Mouse (Mus musculus) thymus, adult 2 months (tissue): ENCODE measurements around the gene Rbms3. TPM values are rescaled to one million over a fixed set of nuclear protein-coding genes. Genes with fewer than 3 reads are reported as not detected.

Experiments
- DNase-seq: peaks from one replicate; pipeline ENCODE4 v3.0.0; 2021
- H3K27ac ChIP-seq: fragments of 200-500 bp; 2 replicates; pipeline ENCODE4 v1.5.1; 2012; ENCODE audit warnings: low read length, control low read depth; ENCODE audit not compliant: control insufficient read depth, insufficient read depth
- H3K27me3 ChIP-seq: fragments of 200-500 bp; 2 replicates; pipeline ENCODE4 v1.6.1; 2012; ENCODE audit warnings: mild to moderate bottlenecking, low read length, moderate library complexity, mixed read lengths; ENCODE audit not compliant: control insufficient read depth, insufficient read depth
- H3K36me3 ChIP-seq: fragments of 200-500 bp; 2 replicates; pipeline ENCODE4 v1.6.1; 2012; ENCODE audit warnings: mild to moderate bottlenecking, low read length, moderate library complexity; ENCODE audit not compliant: control insufficient read depth, insufficient read depth
- H3K4me1 ChIP-seq: fragments of 200-500 bp; replicated peaks from 2 replicates; pipeline ENCODE4 v1.6.1; 2012; ENCODE audit warnings: low read length; ENCODE audit not compliant: control insufficient read depth, insufficient read depth
- H3K4me3 ChIP-seq: fragments of 200-500 bp; 2 replicates; pipeline ENCODE4 v1.5.1; 2012; ENCODE audit warnings: mild to moderate bottlenecking, low read length, control low read depth, moderate library complexity; ENCODE audit not compliant: control insufficient read depth, insufficient read depth
- CTCF ChIP-seq: fragments of 200-500 bp; IDR thresholded peaks from 2 replicates; pipeline ENCODE4 v1.5.1; 2012; ENCODE audit warnings: mild to moderate bottlenecking, control low read depth, low read length, moderate library complexity, borderline replicate concordance; ENCODE audit not compliant: control insufficient read depth, poor library complexity, insufficient read depth; ENCODE audit errors: extremely low read depth
- POLR2A ChIP-seq: fragments of 200-500 bp; IDR thresholded peaks from 2 replicates; pipeline ENCODE4 v1.6.1; 2012; ENCODE audit warnings: mild to moderate bottlenecking, low read length, control low read depth, moderate library complexity; ENCODE audit not compliant: control insufficient read depth, poor library complexity, insufficient read depth; ENCODE audit errors: extremely low read depth
- WGBS: fragments of 180-500 bp; shearing (Covaris S2); methylation state at CpG from one replicate; pipeline ENCODE4 v1.1.7; 2018; 5-methylcytosine and 5-hydroxymethylcytosine counted together
- polyA plus RNA-seq: library from polyadenylated mRNA; depleted of rRNA; stranded (reverse); fragments of >200 nt; gene quantifications from 2 replicates; pipeline ENCODE4 v1.2.3, GENCODE M21; 2012

Rbms3 gene
- polyA plus RNA-seq, 1 experiment, result 10.9 TPM

- H3K27me3 ChIP-seq, result no peaks in the 10 kb centered on the region
- no peak overlapping the region for H3K27ac ChIP-seq
- no peaks in the 10 kb centered on the region for H3K4me1 ChIP-seq
- TF ChIP-seq CTCF, result no peak
- TF ChIP-seq POLR2A, result no peak
- no peak for DNase-seq
- H3K4me3 ChIP-seq, result no peak overlapping the region
- 91% methylated on average over 6 of the region's 6 CpGs for WGBS
- H3K36me3 ChIP-seq, result no peaks in the 10 kb centered on the region
These were observed 652.3 kb downstream of the Rbms3 start for GRCm38 (mm10) chr9:116977428-116977827.

- Histone ChIP-seq H3K4me3 (no peak overlapping the region), H3K27me3 (no peaks in the 10 kb centered on the region), H3K4me1 (no peaks in the 10 kb centered on the region), H3K36me3 (no peaks in the 10 kb centered on the region), H3K27ac (no peak overlapping the region)
- 93% methylated on average over 21 of the region's 21 CpGs for WGBS
- no peak for DNase-seq
- TF ChIP-seq POLR2A (no peak), CTCF (no peak)
These were observed 652.9 kb downstream of the Rbms3 start for GRCm38 (mm10) chr9:116976575-116977408.

GRCm38 (mm10) chr9:116975269-116975668, 654.4 kb downstream of the Rbms3 start:
- no peak overlapping the region for H3K4me3 ChIP-seq
- TF ChIP-seq CTCF (no peak), POLR2A (no peak)
- H3K27ac ChIP-seq, result no peak overlapping the region
- DNase-seq, result no peak
- 94% methylated on average over 4 of the region's 4 CpGs for WGBS
- H3K4me1 ChIP-seq, result no peaks in the 10 kb centered on the region
- no peaks in the 10 kb centered on the region for H3K36me3 ChIP-seq
- no peaks in the 10 kb centered on the region for H3K27me3 ChIP-seq

- WGBS, result 86% methylated on average over 3 of the region's 3 CpGs
- Histone ChIP-seq H3K27me3 (no peaks in the 10 kb centered on the region), H3K27ac (no peak overlapping the region), H3K36me3 (no peaks in the 10 kb centered on the region), H3K4me1 (no peaks in the 10 kb centered on the region), H3K4me3 (no peak overlapping the region)
- TF ChIP-seq POLR2A (no peak), CTCF (no peak)
- no peak for DNase-seq
These were observed 655.6 kb downstream of the Rbms3 start for GRCm38 (mm10) chr9:116974134-116974533.

GRCm38 (mm10) chr9:116973594-116973993, 656.1 kb downstream of the Rbms3 start:
- no peak for TF ChIP-seq POLR2A
- no peak for TF ChIP-seq CTCF
- DNase-seq, result no peak
- Histone ChIP-seq H3K4me1 (no peaks in the 10 kb centered on the region), H3K36me3 (no peaks in the 10 kb centered on the region), H3K27ac (no peak overlapping the region), H3K27me3 (no peaks in the 10 kb centered on the region), H3K4me3 (no peak overlapping the region)
- 23% methylated on average over 2 of the region's 2 CpGs for WGBS

- Histone ChIP-seq H3K36me3 (no peaks in the 10 kb centered on the region), H3K27ac (no peak overlapping the region), H3K4me1 (no peaks in the 10 kb centered on the region)
These were observed 662.4 kb downstream of the Rbms3 start for GRCm38 (mm10) chr9:116967317-116967716.

More at GRCm38 (mm10) chr9:116967317-116967716, 662.4 kb downstream of the Rbms3 start:
- Histone ChIP-seq H3K4me3 (no peak overlapping the region), H3K27me3 (no peaks in the 10 kb centered on the region)
- WGBS, result 96% methylated on average over 3 of the region's 3 CpGs
- TF ChIP-seq POLR2A (no peak), CTCF (no peak)
- DNase-seq, result no peak
